Mouse (Mus musculus) lung, embryonic 16.5 days (tissue): ENCODE measurements around the gene Clec12b. TPM values are rescaled to one million over a fixed set of nuclear protein-coding genes. Genes with fewer than 3 reads are reported as not detected.
A peak's percentile ranks its signal among the peaks of the same experiment; 100 is the strongest.

Experiments used
- ATAC-seq: fragments of 200-750 bp; cut with Nextera tagmentation; 2 replicates; pipeline ENCODE4 v1.8.0; 2017; ENCODE audit warnings: low read depth, mild to moderate bottlenecking, moderate library complexity
- H3K27ac ChIP-seq: fragments of 300-500 bp; sonication (generic); 2 replicates; pipeline ENCODE4 v1.5.1; 2014; ENCODE audit warnings: mild to moderate bottlenecking, control low read depth, low read length
- H3K27me3 ChIP-seq: fragments of 300-500 bp; sonication (generic); 2 replicates; pipeline ENCODE4 v1.6.1; 2014; ENCODE audit warnings: low read depth, low read length, mixed read lengths; ENCODE audit not compliant: control insufficient read depth, insufficient read depth
- H3K36me3 ChIP-seq: fragments of 300-500 bp; sonication (generic); 2 replicates; pipeline ENCODE4 v1.6.1; 2014; ENCODE audit warnings: low read length; ENCODE audit not compliant: control insufficient read depth, insufficient read depth
- H3K4me1 ChIP-seq: fragments of 300-500 bp; sonication (generic); replicated peaks from 2 replicates; pipeline ENCODE4 v1.6.1; 2014; ENCODE audit warnings: low read length, mixed read lengths; ENCODE audit not compliant: control insufficient read depth, insufficient read depth
- H3K4me2 ChIP-seq: fragments of 300-500 bp; sonication (generic); 2 replicates; pipeline ENCODE4 v1.6.1; 2014; ENCODE audit warnings: low read depth, low read length, control low read depth
- H3K4me3 ChIP-seq: fragments of 300-500 bp; sonication (generic); 2 replicates; pipeline ENCODE4 v1.5.1; 2014; ENCODE audit warnings: mild to moderate bottlenecking, low read length, control low read depth
- H3K9ac ChIP-seq: fragments of 300-500 bp; sonication (generic); 2 replicates; pipeline ENCODE4 v1.6.1; 2014; ENCODE audit warnings: low read length, control low read depth
- H3K9me3 ChIP-seq: fragments of 300-500 bp; sonication (generic); 2 replicates; pipeline ENCODE4 v1.6.1; 2016; ENCODE audit warnings: low read length; ENCODE audit not compliant: control insufficient read depth
- WGBS: fragments of 180-500 bp; shearing (Covaris S2); extraction: QIAGEN DNeasy Blood & Tissue Kit; methylation state at CpG from one replicate; pipeline ENCODE4 v1.1.7; 2014; 5-methylcytosine and 5-hydroxymethylcytosine counted together
- polyA plus RNA-seq: library from polyadenylated mRNA; unstranded; fragments of >200 nt; fragmentation: Nextera tagmentation; extraction: Ambion mirVana; gene quantifications from 2 replicates; pipeline ENCODE4 v1.2.1, GENCODE M21; 2015

The Clec12b gene
- polyA plus RNA-seq, 1 experiment from 2014 or later, result 0.36 TPM

DNA sequence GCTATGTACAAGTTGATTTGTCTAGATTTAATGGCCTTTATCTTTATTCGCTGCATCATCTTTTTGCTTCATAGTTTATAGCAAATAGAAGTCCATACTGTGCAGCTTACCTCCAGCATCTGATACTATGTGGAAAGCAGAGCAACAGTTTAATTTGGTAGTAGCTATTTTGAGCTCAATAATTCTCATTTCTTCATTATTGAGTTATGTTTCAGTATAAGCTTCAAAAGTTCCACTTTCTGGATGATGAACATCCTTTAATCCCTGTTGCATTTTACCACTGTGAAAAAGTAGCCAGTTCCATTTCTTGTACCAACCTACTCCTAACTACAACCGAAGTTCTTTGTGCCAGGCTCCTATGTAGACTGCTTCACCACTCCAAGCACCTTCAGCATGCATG lies 22.9 kb upstream of the Clec12b start, which contains the start of gene Clec9a:
TSS of gene Clec9a (plus strand) at position 301 of the 400 bp plus-strand sequence.
- no peaks in the 10 kb centered on the region for H3K9me3 ChIP-seq
- ATAC-seq, result no peak
- WGBS, result 80% methylated on average over 2 of the region's 2 CpGs
- peaks cover 2% of the 10 kb centered on the region; the same call in 1 of the 2 replicates for H3K4me1 ChIP-seq
- no peaks in the 10 kb centered on the region for H3K36me3 ChIP-seq
- H3K27me3 ChIP-seq, result no peaks in the 10 kb centered on the region
- H3K4me2 ChIP-seq, result no peak within 1 kb of the TSS
- no peak within 1 kb of the TSS for H3K27ac ChIP-seq
- no peak within 1 kb of the TSS for H3K4me3 ChIP-seq
- H3K9ac ChIP-seq, result no peak within 1 kb of the TSS

DNA sequence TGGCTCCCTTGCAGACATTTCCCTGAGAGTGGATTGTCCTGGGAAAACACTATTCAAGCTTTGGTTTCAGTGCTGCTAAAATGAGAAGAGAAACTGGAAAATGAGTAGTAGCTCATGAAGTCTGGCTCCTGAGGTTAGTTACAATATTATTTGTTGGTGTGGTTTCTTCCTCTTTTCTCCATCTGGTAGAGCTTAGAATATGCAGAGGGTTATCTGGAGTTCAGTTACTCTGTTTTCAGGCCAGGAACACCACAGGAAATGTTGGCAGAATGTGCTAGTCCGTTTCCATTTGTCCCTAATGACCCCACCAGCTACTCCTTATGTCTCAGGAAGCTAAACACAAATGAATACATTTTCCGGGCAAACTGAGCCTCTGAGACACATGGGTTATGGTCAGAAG lies 21.6 kb upstream of the Clec12b start:
- Histone ChIP-seq H3K36me3 (no peaks in the 10 kb centered on the region), H3K4me2 (no peak overlapping the region), H3K4me3 (no peak overlapping the region), H3K27ac (no peak overlapping the region), H3K4me1 (peaks cover 2% of the 10 kb centered on the region; the same call in 1 of the 2 replicates), H3K9ac (no peak overlapping the region), H3K27me3 (no peaks in the 10 kb centered on the region), H3K9me3 (no peaks in the 10 kb centered on the region)
- ATAC-seq, result no peak
- 34% methylated on average over 2 of the region's 2 CpGs for WGBS

DNA sequence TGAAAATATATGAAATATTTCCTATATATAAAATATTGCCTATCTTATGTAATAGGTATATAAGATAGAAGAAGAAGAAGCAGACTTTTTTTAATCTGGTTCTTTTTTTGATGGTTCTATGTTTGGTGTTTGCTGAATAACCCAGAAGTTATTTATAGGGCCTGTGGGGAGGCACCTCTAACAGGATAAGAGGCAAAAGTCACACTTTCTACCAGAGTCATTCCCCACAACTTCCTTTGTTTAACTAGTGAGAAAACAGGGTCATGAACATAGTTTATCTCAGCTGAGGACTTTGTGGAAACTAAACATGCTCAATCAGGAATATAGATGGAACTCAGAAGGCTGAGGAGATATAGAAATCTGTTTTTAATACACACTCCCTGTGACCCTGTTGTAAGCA lies 20.3 kb upstream of the Clec12b start:
- no peak overlapping the region for H3K4me2 ChIP-seq
- H3K27me3 ChIP-seq, result no peaks in the 10 kb centered on the region
- peaks cover 2% of the 10 kb centered on the region; the same call in 1 of the 2 replicates for H3K4me1 ChIP-seq
- no peak overlapping the region for H3K27ac ChIP-seq
- no peaks in the 10 kb centered on the region for H3K36me3 ChIP-seq
- H3K4me3 ChIP-seq, result no peak overlapping the region
- ATAC-seq, result no peak
- no peak overlapping the region for H3K9ac ChIP-seq
- no peaks in the 10 kb centered on the region for H3K9me3 ChIP-seq

DNA sequence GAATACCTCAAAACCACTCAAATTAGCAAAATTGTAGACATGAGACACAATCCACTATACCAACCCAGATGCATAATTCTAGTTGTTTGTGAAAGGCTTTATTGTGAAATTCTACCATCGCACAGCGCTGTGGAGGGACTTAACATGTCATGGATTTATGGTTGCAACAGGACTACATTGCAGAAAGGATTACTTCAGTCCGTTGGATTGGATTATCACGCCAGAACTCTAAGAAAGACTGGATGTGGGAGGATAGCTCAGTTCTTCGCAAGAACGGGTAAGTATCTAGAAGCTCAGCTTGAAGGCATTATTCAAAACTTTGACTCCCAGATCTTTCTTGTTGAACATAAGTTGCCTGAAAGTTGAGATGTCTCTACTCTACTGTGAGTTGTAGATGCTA lies 17.7 kb upstream of the Clec12b start:
- WGBS, result 84% methylated on average over 6 of the region's 6 CpGs
- H3K9me3 ChIP-seq, result no peaks in the 10 kb centered on the region
- ATAC-seq, result no peak
- H3K9ac ChIP-seq, result no peak overlapping the region
- no peak overlapping the region for H3K4me2 ChIP-seq
- H3K27me3 ChIP-seq, result no peaks in the 10 kb centered on the region
- H3K27ac ChIP-seq, result no peak overlapping the region
- peaks cover 2% of the 10 kb centered on the region; the same call in 1 of the 2 replicates for H3K4me1 ChIP-seq
- no peak overlapping the region for H3K4me3 ChIP-seq
- H3K36me3 ChIP-seq, result no peaks in the 10 kb centered on the region

DNA sequence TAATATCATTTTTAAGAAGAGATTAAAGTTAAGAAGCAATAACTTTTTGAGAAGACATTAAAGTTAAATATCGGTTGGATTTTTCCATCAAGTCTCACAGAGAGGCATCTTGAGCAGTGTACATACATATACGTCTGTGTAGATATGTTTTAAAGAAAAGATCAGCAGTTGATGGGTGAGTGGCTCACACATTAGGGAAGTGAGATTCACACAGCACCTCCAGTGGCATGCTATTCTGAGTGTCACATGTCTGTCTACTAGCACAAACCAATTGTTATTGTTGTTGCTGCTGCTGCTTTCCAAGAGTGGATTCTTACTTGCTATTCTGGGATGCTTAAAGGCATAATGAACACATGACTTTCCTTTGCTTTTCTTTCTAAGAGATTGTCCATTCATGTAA lies 16.7 kb upstream of the Clec12b start:
- Histone ChIP-seq H3K27me3 (no peaks in the 10 kb centered on the region), H3K4me2 (no peak overlapping the region), H3K9ac (no peak overlapping the region), H3K4me3 (no peak overlapping the region), H3K9me3 (no peaks in the 10 kb centered on the region), H3K36me3 (no peaks in the 10 kb centered on the region), H3K4me1 (peaks cover 2% of the 10 kb centered on the region; the same call in 1 of the 2 replicates), H3K27ac (no peak overlapping the region)
- ATAC-seq, result no peak
- WGBS, result 84% methylated on average over 2 of the region's 2 CpGs

DNA sequence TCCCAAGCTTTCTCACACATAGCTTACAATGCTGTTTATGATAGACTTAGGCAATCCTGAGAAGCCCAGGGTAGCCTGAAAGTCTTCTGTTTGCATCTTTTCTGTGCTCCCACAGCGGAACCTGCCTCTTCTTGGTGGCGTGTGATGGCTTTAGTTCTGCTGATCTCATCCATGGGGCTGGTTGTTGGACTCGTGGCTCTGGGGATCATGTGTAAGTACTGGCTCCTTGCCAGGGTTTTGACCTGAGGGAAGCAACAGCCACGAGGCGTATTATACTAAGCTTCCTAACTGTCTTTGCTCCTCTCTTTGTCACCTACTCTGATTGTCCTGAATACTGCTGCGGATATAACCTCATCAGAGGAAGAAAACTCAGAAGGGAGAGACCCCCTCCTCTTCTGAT lies 14.3 kb upstream of the Clec12b start:
- no peak overlapping the region for H3K4me2 ChIP-seq

DNA sequence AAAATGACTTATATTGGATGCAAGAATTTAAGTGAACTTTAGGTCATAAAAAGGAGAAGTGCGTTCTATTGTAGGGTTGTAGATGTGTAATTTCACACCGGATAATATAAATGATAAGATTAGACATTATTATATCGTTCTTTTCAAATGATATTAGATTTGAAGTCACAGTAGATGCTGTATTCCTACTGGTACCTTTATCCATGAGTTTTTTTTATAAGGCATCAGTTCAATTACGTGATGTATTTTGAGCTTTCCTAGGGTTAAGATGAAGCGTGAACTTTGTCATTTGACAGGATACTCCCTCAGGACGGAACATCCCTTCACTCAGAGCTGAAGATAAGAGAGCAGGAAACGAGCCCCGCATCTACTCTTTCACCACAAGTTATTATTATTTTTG lies 11.3 kb upstream of the Clec12b start, which contains the start of gene Clec1b:
TSS of gene Clec1b (plus strand) at position 301 of the 400 bp plus-strand sequence.
- no peaks in the 10 kb centered on the region; the same call in 1 of the 2 replicates for H3K4me1 ChIP-seq
- ATAC-seq, result no peak
- H3K36me3 ChIP-seq, result no peaks in the 10 kb centered on the region
- no peak within 1 kb of the TSS for H3K4me2 ChIP-seq
- H3K9me3 ChIP-seq, result no peaks in the 10 kb centered on the region
- H3K9ac ChIP-seq, result no peak within 1 kb of the TSS
- H3K27ac ChIP-seq, result no peak within 1 kb of the TSS
- WGBS, result 70% methylated on average over 8 of the region's 8 CpGs
- no peak within 1 kb of the TSS for H3K4me3 ChIP-seq
- no peaks in the 10 kb centered on the region for H3K27me3 ChIP-seq

More for the DNA sequence above, 14.3 kb upstream of the Clec12b start:
- Histone ChIP-seq H3K36me3 (no peaks in the 10 kb centered on the region), H3K27me3 (no peaks in the 10 kb centered on the region), H3K9me3 (no peaks in the 10 kb centered on the region), H3K9ac (no peak overlapping the region), H3K4me3 (no peak overlapping the region), H3K4me1 (no peaks in the 10 kb centered on the region; the same call in 1 of the 2 replicates), H3K27ac (no peak overlapping the region)
- peak; percentile 54 for ATAC-seq
- 30% methylated on average over 6 of the region's 6 CpGs for WGBS

DNA sequence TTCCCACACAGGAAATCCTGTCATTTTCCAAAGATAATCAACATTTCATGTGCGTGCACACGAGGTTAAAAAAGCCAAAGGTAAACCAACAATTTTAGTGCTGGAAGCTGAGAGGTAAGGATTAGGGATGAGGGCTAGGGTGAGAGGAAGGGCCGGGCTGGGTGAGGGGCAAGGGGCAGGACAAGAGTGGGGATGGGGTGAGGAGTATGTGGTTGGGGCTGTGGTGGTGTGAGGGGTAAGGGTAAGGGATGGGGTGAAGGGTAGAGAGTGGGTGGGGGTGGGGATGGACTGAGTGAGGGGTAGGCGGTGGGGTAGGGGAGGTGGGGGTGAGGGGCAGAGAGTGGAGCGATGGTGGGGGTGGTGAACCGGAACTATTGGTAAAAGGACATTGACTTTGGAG lies 8.1 kb upstream of the Clec12b start:
- Histone ChIP-seq H3K4me2 (no peak overlapping the region), H3K9ac (no peak overlapping the region), H3K9me3 (no peaks in the 10 kb centered on the region), H3K27ac (no peak overlapping the region), H3K36me3 (no peaks in the 10 kb centered on the region), H3K27me3 (no peaks in the 10 kb centered on the region), H3K4me1 (no peaks in the 10 kb centered on the region), H3K4me3 (no peak overlapping the region)
- ATAC-seq, result 0 out of 2 replicates have a peak, but pooled peaks have one; percentile 45
- 59% methylated on average over 6 of the region's 6 CpGs for WGBS

DNA sequence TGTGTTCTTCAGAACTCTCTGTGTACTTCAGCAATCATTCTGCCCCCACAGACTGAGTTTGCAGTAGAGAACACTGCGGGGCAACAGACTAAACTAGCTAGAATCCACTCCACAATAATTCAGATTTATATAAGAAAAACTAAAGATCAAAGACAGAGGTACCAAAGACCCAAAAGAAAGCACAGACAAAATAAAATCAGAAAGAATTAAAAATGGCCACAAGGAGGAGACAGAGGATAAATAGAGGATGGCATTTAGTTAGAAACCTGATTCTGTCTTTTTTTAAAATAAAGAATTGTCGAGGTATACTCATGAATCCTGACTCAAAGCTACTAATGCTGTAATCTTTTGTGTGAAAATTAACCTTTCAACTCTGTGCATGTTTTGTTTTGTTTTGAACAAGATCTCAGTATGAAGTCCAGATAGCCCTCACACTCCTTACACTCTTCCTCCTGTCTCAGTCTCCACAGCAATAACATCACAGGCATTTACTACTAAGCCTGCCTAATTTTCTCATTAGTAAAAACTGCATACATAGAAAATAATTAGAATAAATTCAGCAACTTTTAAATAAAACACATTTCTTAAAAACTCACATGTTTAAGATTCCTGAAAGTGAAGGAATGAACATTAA lies 7.5 kb upstream of the Clec12b start:
- H3K36me3 ChIP-seq, result no peaks in the 10 kb centered on the region
- no peaks in the 10 kb centered on the region for H3K9me3 ChIP-seq
- H3K27ac ChIP-seq, result no peak overlapping the region
- 15% methylated on average over 2 of the region's 2 CpGs for WGBS
- H3K4me2 ChIP-seq, result no peak overlapping the region
- no peak overlapping the region for H3K9ac ChIP-seq
- no peak for ATAC-seq
- no peak overlapping the region for H3K4me3 ChIP-seq
- no peaks in the 10 kb centered on the region for H3K4me1 ChIP-seq
- H3K27me3 ChIP-seq, result no peaks in the 10 kb centered on the region
